Mouse (Mus musculus): ENCODE measurements around the gene Lcn9. TPM values are rescaled to one million over a fixed set of nuclear protein-coding genes. Genes with fewer than 3 reads are reported as not detected.
"Not testable (repeated sequence)": the region's sequence is repeated elsewhere in the genome, so short reads cannot be mapped to it uniquely, and the experiment has no call there.

Lcn9 gene
- polyA plus RNA-seq, 1 experiment from 2014 or later: not detected

DNA sequence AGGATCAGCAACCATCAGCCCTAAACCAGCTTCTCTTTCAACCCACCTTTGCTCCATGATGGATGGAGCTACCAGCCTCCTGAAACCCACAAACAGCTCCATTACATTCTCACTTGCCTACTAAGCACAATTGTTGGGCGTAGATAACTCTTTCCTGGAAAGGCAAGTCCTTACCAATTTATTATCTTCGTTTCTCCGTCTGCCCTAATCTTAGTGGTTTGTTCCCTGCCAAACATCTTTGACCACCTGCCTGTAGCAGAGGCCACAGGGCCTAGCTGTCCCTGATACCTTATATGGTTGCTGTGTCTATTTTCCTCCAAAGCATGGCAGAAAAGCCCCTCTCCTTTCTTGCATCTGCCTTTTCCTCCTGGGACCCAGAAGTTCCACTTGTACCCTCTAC is 33.9 kb upstream of the Lcn9 start:
- H3K9me3 ChIP-seq (ENCODE audit: control insufficient read depth, low read length): no peaks in the 10 kb centered on the region
- H3K27me3 ChIP-seq (ENCODE audit: control insufficient read depth, insufficient read depth, low read length): no peaks in the 10 kb centered on the region
- H3K27ac ChIP-seq (ENCODE audit: low read depth, low read length): no peak overlapping the region
- no peak overlapping the region for H3K4me3 ChIP-seq (ENCODE audit: low read depth, low read length)
- H3K4me2 ChIP-seq (replicated peaks; ENCODE audit: low read depth, low read length): no peak overlapping the region
- no peaks in the 10 kb centered on the region for H3K4me1 ChIP-seq (replicated peaks; ENCODE audit: control insufficient read depth, insufficient read depth, low read length)
- DNase-seq (ENCODE audit: low spot score) (no peak), ATAC-seq (ENCODE audit: low FRiP score) (no peak)
- no peak overlapping the region for H3K9ac ChIP-seq (ENCODE audit: low read depth, low read length)
- WGBS: 89% methylated on average over 3 of the region's 3 CpGs
- H3K36me3 ChIP-seq (ENCODE audit: control insufficient read depth, insufficient read depth, low read length): no peaks in the 10 kb centered on the region

GRCm38 (mm10) chr2:25797635-25798034 is 25.3 kb upstream of the Lcn9 start:
- 58% methylated on average over 2 of the region's 2 CpGs for WGBS
- Histone ChIP-seq H3K36me3 (ENCODE audit: control insufficient read depth, insufficient read depth, low read length) (no peaks in the 10 kb centered on the region), H3K27ac (ENCODE audit: low read depth, low read length) (no peak overlapping the region), H3K4me3 (ENCODE audit: low read depth, low read length) (no peak overlapping the region), H3K4me2 (replicated peaks; ENCODE audit: low read depth, low read length) (no peak overlapping the region), H3K9ac (ENCODE audit: low read depth, low read length) (no peak overlapping the region), H3K4me1 (replicated peaks; ENCODE audit: control insufficient read depth, insufficient read depth, low read length) (no peaks in the 10 kb centered on the region), H3K9me3 (ENCODE audit: control insufficient read depth, low read length) (no peaks in the 10 kb centered on the region), H3K27me3 (ENCODE audit: control insufficient read depth, insufficient read depth, low read length) (no peaks in the 10 kb centered on the region)
- ATAC-seq (ENCODE audit: low FRiP score) (no peak), DNase-seq (ENCODE audit: low spot score) (no peak)

GRCm38 (mm10) chr2:25798065-25798464 is 24.9 kb upstream of the Lcn9 start:
- H3K4me1 ChIP-seq (replicated peaks; ENCODE audit: control insufficient read depth, insufficient read depth, low read length): no peaks in the 10 kb centered on the region
- no peak overlapping the region for H3K4me3 ChIP-seq (ENCODE audit: low read depth, low read length)
- no peaks in the 10 kb centered on the region for H3K9me3 ChIP-seq (ENCODE audit: control insufficient read depth, low read length)
- H3K9ac ChIP-seq (ENCODE audit: low read depth, low read length): no peak overlapping the region
- no peak for DNase-seq (ENCODE audit: low spot score)
- ATAC-seq (ENCODE audit: low FRiP score): no peak
- H3K27me3 ChIP-seq (ENCODE audit: control insufficient read depth, insufficient read depth, low read length): no peaks in the 10 kb centered on the region
- WGBS: 54% methylated on average over 5 of the region's 5 CpGs
- H3K36me3 ChIP-seq (ENCODE audit: control insufficient read depth, insufficient read depth, low read length): no peaks in the 10 kb centered on the region
- H3K27ac ChIP-seq (ENCODE audit: low read depth, low read length): no peak overlapping the region
- no peak overlapping the region for H3K4me2 ChIP-seq (replicated peaks; ENCODE audit: low read depth, low read length)

- WGBS: 73% methylated on average over 2 of the region's 2 CpGs
- no peaks in the 10 kb centered on the region for H3K9me3 ChIP-seq (ENCODE audit: control insufficient read depth, low read length)
- H3K27me3 ChIP-seq (ENCODE audit: control insufficient read depth, insufficient read depth, low read length): no peaks in the 10 kb centered on the region
- no peak overlapping the region for H3K9ac ChIP-seq (ENCODE audit: low read depth, low read length)
- ATAC-seq (ENCODE audit: low FRiP score) (no peak), DNase-seq (ENCODE audit: low spot score) (no peak)
- no peaks in the 10 kb centered on the region for H3K4me1 ChIP-seq (replicated peaks; ENCODE audit: control insufficient read depth, insufficient read depth, low read length)
- no peak overlapping the region for H3K27ac ChIP-seq (ENCODE audit: low read depth, low read length)
- H3K4me2 ChIP-seq (replicated peaks; ENCODE audit: low read depth, low read length): no peak overlapping the region
- H3K4me3 ChIP-seq (ENCODE audit: low read depth, low read length): no peak overlapping the region
- H3K36me3 ChIP-seq (ENCODE audit: control insufficient read depth, insufficient read depth, low read length): no peaks in the 10 kb centered on the region
These were observed 11.2 kb upstream of the Lcn9 start for GRCm38 (mm10) chr2:25811711-25812110.

- WGBS: 82% methylated on average over 5 of the region's 5 CpGs
- Histone ChIP-seq H3K27me3 (ENCODE audit: control insufficient read depth, insufficient read depth, low read length) (no peaks in the 10 kb centered on the region), H3K27ac (ENCODE audit: low read depth, low read length) (no peak overlapping the region), H3K9me3 (ENCODE audit: control insufficient read depth, low read length) (no peaks in the 10 kb centered on the region), H3K4me3 (ENCODE audit: low read depth, low read length) (no peak overlapping the region), H3K9ac (ENCODE audit: low read depth, low read length) (no peak overlapping the region), H3K4me1 (replicated peaks; ENCODE audit: control insufficient read depth, insufficient read depth, low read length) (no peaks in the 10 kb centered on the region), H3K36me3 (ENCODE audit: control insufficient read depth, insufficient read depth, low read length) (no peaks in the 10 kb centered on the region), H3K4me2 (replicated peaks; ENCODE audit: low read depth, low read length) (no peak overlapping the region)
- ATAC-seq (ENCODE audit: low FRiP score) (no peak), DNase-seq (ENCODE audit: low spot score) (no peak)
These were observed 9.6 kb upstream of the Lcn9 start for GRCm38 (mm10) chr2:25813364-25813763.

DNA sequence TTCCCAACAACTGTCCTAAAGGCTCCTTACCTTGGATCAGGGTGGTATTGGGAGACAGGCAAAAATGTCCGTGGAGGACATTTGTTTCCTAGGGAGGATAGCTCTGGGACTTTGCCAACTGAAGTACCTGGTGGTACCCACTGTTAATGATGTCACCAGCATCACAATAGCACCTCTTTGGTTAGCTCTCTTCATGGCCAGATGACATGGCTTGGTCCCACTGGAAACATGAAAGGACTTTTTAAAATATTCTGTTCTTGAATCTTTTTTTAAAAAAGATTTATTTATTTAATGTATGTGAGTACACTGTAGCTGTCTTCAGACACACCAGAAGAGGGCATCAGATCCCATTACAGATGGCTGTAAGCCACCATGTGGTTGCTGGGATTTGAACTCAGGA is 7.2 kb upstream of the Lcn9 start, which contains the start of gene Glt6d1:
Glt6d1 (minus strand) TSS at position 101 of the 400 bp plus-strand sequence.
- H3K27ac ChIP-seq (ENCODE audit: low read depth, low read length); H3K9me3 ChIP-seq (ENCODE audit: control insufficient read depth, low read length); H3K4me2 ChIP-seq (replicated peaks; ENCODE audit: low read depth, low read length); H3K4me1 ChIP-seq (replicated peaks; ENCODE audit: control insufficient read depth, insufficient read depth, low read length); DNase-seq (ENCODE audit: low spot score); H3K4me3 ChIP-seq (ENCODE audit: low read depth, low read length); H3K9ac ChIP-seq (ENCODE audit: low read depth, low read length); ATAC-seq (ENCODE audit: low FRiP score); H3K27me3 ChIP-seq (ENCODE audit: control insufficient read depth, insufficient read depth, low read length); H3K36me3 ChIP-seq (ENCODE audit: control insufficient read depth, insufficient read depth, low read length): not testable (repeated sequence)
- WGBS: 82% methylated on average over 1 of the region's 1 CpGs

DNA sequence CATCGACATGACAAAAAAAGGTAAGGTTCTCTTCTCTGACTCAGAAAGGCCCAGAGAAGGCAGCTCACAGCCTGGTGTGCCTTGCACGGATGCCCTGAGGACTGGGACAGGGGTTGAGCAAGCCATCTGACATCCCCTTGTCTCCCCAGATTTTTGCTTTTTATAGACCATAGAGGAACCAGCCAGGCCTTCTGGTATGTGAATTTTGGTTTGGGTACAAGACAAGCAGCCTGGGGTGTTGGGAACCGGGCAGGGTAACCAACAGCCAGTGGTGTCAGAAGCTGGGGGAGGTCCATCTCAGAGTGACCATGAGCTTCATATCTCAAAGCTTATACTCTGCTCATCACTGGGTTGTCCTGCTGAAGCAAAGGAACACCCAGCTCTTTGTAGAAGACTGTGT is 1.8 kb downstream of the Lcn9 start:
- no peak overlapping the region for H3K9ac ChIP-seq (ENCODE audit: low read depth, low read length)
- no peak overlapping the region for H3K4me3 ChIP-seq (ENCODE audit: low read depth, low read length)
- H3K36me3 ChIP-seq (ENCODE audit: control insufficient read depth, insufficient read depth, low read length): no peaks in the 10 kb centered on the region
- no peaks in the 10 kb centered on the region for H3K4me1 ChIP-seq (replicated peaks; ENCODE audit: control insufficient read depth, insufficient read depth, low read length)
- ATAC-seq (ENCODE audit: low FRiP score): no peak
- H3K27me3 ChIP-seq (ENCODE audit: control insufficient read depth, insufficient read depth, low read length): no peaks in the 10 kb centered on the region
- 89% methylated on average over 3 of the region's 3 CpGs for WGBS
- no peak overlapping the region for H3K27ac ChIP-seq (ENCODE audit: low read depth, low read length)
- H3K9me3 ChIP-seq (ENCODE audit: control insufficient read depth, low read length): no peaks in the 10 kb centered on the region
- no peak overlapping the region for H3K4me2 ChIP-seq (replicated peaks; ENCODE audit: low read depth, low read length)
- no peak for DNase-seq (ENCODE audit: low spot score)

- WGBS: 79% methylated on average over 8 of the region's 8 CpGs
- Histone ChIP-seq H3K9me3 (ENCODE audit: control insufficient read depth, low read length) (no peaks in the 10 kb centered on the region), H3K4me1 (replicated peaks; ENCODE audit: control insufficient read depth, insufficient read depth, low read length) (no peaks in the 10 kb centered on the region), H3K4me3 (ENCODE audit: low read depth, low read length) (no peak overlapping the region), H3K27me3 (ENCODE audit: control insufficient read depth, insufficient read depth, low read length) (no peaks in the 10 kb centered on the region), H3K9ac (ENCODE audit: low read depth, low read length) (no peak overlapping the region), H3K4me2 (replicated peaks; ENCODE audit: low read depth, low read length) (no peak overlapping the region), H3K27ac (ENCODE audit: low read depth, low read length) (no peak overlapping the region), H3K36me3 (ENCODE audit: control insufficient read depth, insufficient read depth, low read length) (no peaks in the 10 kb centered on the region)
- ATAC-seq (ENCODE audit: low FRiP score) (no peak), DNase-seq (ENCODE audit: low spot score) (no peak)
These were observed 5.5 kb downstream of the Lcn9 start for GRCm38 (mm10) chr2:25828344-25828947.

- H3K4me1 ChIP-seq (replicated peaks; ENCODE audit: control insufficient read depth, insufficient read depth, low read length): no peaks in the 10 kb centered on the region
- 87% methylated on average over 3 of the region's 3 CpGs for WGBS
- no peak overlapping the region for H3K4me3 ChIP-seq (ENCODE audit: low read depth, low read length)
- no peaks in the 10 kb centered on the region for H3K36me3 ChIP-seq (ENCODE audit: control insufficient read depth, insufficient read depth, low read length)
- H3K27me3 ChIP-seq (ENCODE audit: control insufficient read depth, insufficient read depth, low read length): no peaks in the 10 kb centered on the region
- ATAC-seq (ENCODE audit: low FRiP score): no peak
- no peak overlapping the region for H3K9ac ChIP-seq (ENCODE audit: low read depth, low read length)
- H3K4me2 ChIP-seq (replicated peaks; ENCODE audit: low read depth, low read length): no peak overlapping the region
- no peak for DNase-seq (ENCODE audit: low spot score)
- no peaks in the 10 kb centered on the region for H3K9me3 ChIP-seq (ENCODE audit: control insufficient read depth, low read length)
- no peak overlapping the region for H3K27ac ChIP-seq (ENCODE audit: low read depth, low read length)
These were observed 7.8 kb downstream of the Lcn9 start for GRCm38 (mm10) chr2:25830786-25831185.
